Mouse (Mus musculus): ENCODE data around the gene Phc2.
A peak's percentile ranks its signal among the peaks of the same experiment; 100 is the strongest.

Phc2 gene

DNA sequence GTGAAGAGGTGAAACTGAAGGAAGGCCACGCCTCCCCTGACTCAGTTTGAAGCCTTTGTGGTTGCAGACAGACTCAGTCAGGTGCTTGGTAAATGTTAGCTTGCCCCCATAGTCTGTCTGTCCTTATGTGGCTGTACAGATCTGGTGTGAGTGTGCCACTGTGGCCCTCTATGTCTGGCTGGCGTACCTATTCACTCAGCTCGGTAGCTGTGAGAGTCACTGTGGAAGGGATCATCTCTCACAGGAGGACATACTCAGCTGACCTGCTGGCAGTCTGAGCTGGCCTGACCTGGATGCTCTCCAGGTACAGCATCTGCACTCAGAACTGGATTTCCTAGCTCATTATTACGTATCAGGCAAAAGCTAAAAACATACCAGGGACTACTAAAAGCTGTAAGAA lies 67.3 kb downstream of the Phc2 start:
- Histone ChIP-seq H3K9me3 (ENCODE audit: low read length) (peaks cover 7% of the 10 kb centered on the region; the same call in 1 of the 2 replicates), H3K36me3 (ENCODE audit: insufficient read depth, low read length) (no peaks in the 10 kb centered on the region), H3K4me3 (replicated peaks; ENCODE audit: low read length) (no peak overlapping the region), H3K27me3 (ENCODE audit: insufficient read depth, low read length) (peaks cover 51% of the 10 kb centered on the region), H3K4me1 (replicated peaks; ENCODE audit: low read depth, low read length) (peaks cover 34% of the 10 kb centered on the region)
- TF ChIP-seq NANOG (IDR thresholded peaks at IDR 0.05; ENCODE audit: borderline replicate concordance, low read length): no peak
- no peak for TF ChIP-seq CTCF (conservative IDR thresholded peaks at IDR 0.05; ENCODE audit: low read length)
- no peak for TF ChIP-seq POU5F1 (IDR thresholded peaks at IDR 0.05; ENCODE audit: borderline replicate concordance, low read length)

DNA sequence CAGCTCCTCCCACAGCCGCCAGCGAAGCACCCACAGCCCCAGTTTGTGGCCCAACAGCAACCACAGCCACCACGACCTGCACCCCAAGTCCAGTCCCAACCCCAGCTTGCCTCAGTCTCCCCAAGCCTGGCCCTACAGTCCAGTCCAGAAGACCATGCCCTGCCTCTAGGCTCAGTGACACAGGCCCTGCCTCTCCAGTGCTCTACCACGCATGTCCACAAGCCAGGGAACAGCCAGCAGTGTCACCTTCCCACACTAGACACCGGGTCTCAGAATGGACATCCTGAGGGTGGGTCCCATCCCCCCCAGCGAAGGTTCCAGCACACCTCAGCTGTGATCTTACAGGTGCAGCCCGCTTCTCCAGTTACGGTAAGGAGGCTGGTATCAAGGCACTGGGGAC lies 68.4 kb downstream of the Phc2 start:
- H3K27me3 ChIP-seq (ENCODE audit: insufficient read depth, low read length): peaks cover 53% of the 10 kb centered on the region
- no peak for TF ChIP-seq POU5F1 (IDR thresholded peaks at IDR 0.05; ENCODE audit: borderline replicate concordance, low read length)
- no peak for TF ChIP-seq NANOG (IDR thresholded peaks at IDR 0.05; ENCODE audit: borderline replicate concordance, low read length)
- no peak for TF ChIP-seq CTCF (conservative IDR thresholded peaks at IDR 0.05; ENCODE audit: low read length)
- peaks cover 2% of the 10 kb centered on the region; the same call in 1 of the 2 replicates for H3K9me3 ChIP-seq (ENCODE audit: low read length)
- H3K36me3 ChIP-seq (ENCODE audit: insufficient read depth, low read length): no peaks in the 10 kb centered on the region
- H3K4me1 ChIP-seq (replicated peaks; ENCODE audit: low read depth, low read length): peaks cover 33% of the 10 kb centered on the region
- H3K4me3 ChIP-seq (replicated peaks; ENCODE audit: low read length): no peak overlapping the region

DNA sequence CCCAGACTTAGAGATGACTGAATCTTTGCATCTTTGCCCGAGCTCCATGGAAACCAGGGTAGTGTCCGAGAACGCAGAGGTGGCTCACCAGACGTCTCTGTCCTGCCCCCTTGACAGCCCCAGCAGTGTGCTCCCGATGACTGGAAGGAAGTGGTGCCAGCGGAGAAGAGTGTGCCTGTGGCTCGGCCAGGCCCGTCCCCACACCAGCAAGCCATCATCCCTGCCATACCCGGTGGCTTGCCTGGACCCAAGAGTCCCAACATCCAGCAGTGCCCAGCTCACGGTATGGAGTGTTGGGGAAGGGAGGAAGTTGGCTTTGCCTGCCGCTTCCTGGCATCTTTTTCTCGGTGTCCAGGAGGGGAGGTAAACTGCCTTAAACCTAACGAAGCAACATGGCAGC lies 68.9 kb downstream of the Phc2 start:
- no peak for TF ChIP-seq NANOG (IDR thresholded peaks at IDR 0.05; ENCODE audit: borderline replicate concordance, low read length)
- no peak for TF ChIP-seq POU5F1 (IDR thresholded peaks at IDR 0.05; ENCODE audit: borderline replicate concordance, low read length)
- TF ChIP-seq CTCF (conservative IDR thresholded peaks at IDR 0.05; ENCODE audit: low read length): no peak
- Histone ChIP-seq H3K4me3 (replicated peaks; ENCODE audit: low read length) (no peak overlapping the region), H3K36me3 (ENCODE audit: insufficient read depth, low read length) (no peaks in the 10 kb centered on the region), H3K9me3 (ENCODE audit: low read length) (no peaks in the 10 kb centered on the region), H3K4me1 (replicated peaks; ENCODE audit: low read depth, low read length) (peaks cover 38% of the 10 kb centered on the region), H3K27me3 (ENCODE audit: insufficient read depth, low read length) (peaks cover 52% of the 10 kb centered on the region)

DNA sequence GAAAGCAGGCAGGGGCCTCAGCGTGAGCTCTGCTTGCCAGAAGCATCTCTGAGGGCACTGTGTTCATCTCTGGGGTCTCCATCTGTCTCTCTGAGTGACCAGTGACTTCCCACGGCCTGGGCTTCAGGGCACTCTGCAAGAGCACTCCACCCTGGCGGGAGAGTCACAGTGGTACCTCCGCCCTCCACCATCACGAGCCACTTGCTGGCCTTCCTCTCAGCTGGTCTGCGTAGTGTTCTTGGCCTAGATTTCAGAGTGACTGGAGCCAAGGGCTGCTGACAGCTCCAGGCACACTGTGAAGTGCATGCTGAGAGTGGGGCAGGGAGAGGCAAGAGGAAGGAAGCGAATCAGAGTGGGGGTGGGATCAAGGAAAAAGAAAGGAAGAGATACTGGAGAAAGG lies 69.6 kb downstream of the Phc2 start:
- Histone ChIP-seq H3K36me3 (ENCODE audit: insufficient read depth, low read length) (no peaks in the 10 kb centered on the region), H3K27me3 (ENCODE audit: insufficient read depth, low read length) (peaks cover 58% of the 10 kb centered on the region), H3K4me1 (replicated peaks; ENCODE audit: low read depth, low read length) (peaks cover 41% of the 10 kb centered on the region), H3K9me3 (ENCODE audit: low read length) (no peaks in the 10 kb centered on the region), H3K4me3 (replicated peaks; ENCODE audit: low read length) (no peak overlapping the region)
- no peak for TF ChIP-seq POU5F1 (IDR thresholded peaks at IDR 0.05; ENCODE audit: borderline replicate concordance, low read length)
- no peak for TF ChIP-seq NANOG (IDR thresholded peaks at IDR 0.05; ENCODE audit: borderline replicate concordance, low read length)
- no peak for TF ChIP-seq CTCF (conservative IDR thresholded peaks at IDR 0.05; ENCODE audit: low read length)

DNA sequence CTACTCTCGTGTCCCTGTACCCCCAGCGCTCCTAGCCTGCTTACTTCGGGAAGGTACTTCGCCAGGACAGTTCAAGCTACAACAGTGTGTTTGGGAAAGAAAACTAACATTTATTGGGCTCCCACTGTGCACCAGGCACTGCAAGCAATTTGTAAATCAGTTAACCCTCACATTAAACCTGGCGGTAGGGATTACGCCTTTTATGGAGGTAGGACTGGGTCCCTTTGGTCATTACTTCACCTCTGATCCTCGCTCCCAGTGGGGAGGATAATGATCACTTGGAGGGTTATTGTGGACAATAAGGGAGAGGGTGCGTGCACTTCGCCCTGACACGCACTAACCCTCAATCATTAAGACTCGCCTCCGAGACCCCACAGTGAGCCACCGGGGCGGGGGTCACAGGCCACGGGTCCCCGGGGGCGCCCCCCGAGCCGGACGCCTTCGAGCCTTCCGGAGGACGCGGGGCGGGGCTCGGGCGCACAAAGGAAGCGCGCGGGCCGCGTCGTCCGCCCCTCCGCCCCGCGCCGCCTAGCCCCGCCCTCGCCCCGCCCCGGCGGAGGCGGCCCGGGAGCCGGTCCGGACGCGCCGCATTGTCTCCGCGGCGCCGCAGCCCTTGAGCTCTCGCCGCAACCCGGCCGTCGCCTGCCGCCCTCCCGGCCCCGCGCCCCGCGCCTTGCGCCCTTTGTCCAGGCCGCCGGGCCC lies 72.7 kb downstream of the Phc2 start:
- Histone ChIP-seq H3K36me3 (ENCODE audit: insufficient read depth, low read length) (peaks cover 5% of the 10 kb centered on the region; the same call in 1 of the 2 replicates), H3K9me3 (ENCODE audit: low read length) (no peaks in the 10 kb centered on the region), H3K27me3 (ENCODE audit: insufficient read depth, low read length) (peaks cover 70% of the 10 kb centered on the region), H3K4me3 (replicated peaks; ENCODE audit: low read length) (peak overlapping the region; percentile 87), H3K4me1 (replicated peaks; ENCODE audit: low read depth, low read length) (peaks cover 43% of the 10 kb centered on the region)
- no peak for TF ChIP-seq NANOG (IDR thresholded peaks at IDR 0.05; ENCODE audit: borderline replicate concordance, low read length)
- no peak for TF ChIP-seq CTCF (conservative IDR thresholded peaks at IDR 0.05; ENCODE audit: low read length)
- no peak for TF ChIP-seq POU5F1 (IDR thresholded peaks at IDR 0.05; ENCODE audit: borderline replicate concordance, low read length)

DNA sequence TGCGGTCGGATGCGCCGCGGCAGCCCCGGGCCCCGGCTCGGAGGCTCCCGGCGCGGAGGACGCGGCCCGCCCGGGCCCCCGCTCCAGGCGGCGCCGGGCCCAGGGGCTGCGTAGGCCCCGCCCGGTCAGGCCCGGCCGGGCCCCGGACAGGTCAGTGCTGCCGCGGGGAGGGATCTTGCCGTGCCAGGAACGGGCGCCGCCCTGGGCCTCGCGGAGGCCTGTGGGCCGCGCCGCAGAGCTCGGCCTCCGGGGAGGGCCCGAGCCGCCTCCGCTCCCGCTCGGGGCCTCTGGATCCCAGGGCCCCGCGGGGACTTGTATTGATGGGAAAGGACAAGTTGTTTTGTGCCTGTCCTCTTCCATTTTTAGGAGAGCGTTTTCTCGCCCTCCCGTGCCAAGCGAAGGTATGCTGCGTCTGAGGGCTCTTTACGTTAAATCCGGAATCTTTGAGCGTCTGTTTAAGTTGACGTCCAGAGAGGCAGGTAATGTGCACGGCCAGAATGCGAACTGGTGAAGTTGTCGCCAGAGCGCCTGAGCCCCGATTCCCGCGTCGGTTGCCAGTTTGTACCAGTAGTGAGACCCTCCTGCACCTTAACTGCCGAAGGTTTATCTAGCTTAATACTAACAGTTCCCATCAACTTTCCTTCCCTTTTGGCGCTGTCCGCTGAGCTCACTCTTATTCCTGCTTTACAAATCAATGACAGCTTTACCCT lies 73.4 kb downstream of the Phc2 start:
- Histone ChIP-seq H3K4me1 (replicated peaks; ENCODE audit: low read depth, low read length) (peaks cover 43% of the 10 kb centered on the region), H3K4me3 (replicated peaks; ENCODE audit: low read length) (peak overlapping the region; percentile 87), H3K36me3 (ENCODE audit: insufficient read depth, low read length) (peaks cover 5% of the 10 kb centered on the region; the same call in 1 of the 2 replicates), H3K9me3 (ENCODE audit: low read length) (no peaks in the 10 kb centered on the region), H3K27me3 (ENCODE audit: insufficient read depth, low read length) (peaks cover 63% of the 10 kb centered on the region)
- TF ChIP-seq NANOG (IDR thresholded peaks at IDR 0.05; ENCODE audit: borderline replicate concordance, low read length) (no peak), CTCF (conservative IDR thresholded peaks at IDR 0.05; ENCODE audit: low read length) (no peak), POU5F1 (IDR thresholded peaks at IDR 0.05; ENCODE audit: borderline replicate concordance, low read length) (no peak)

DNA sequence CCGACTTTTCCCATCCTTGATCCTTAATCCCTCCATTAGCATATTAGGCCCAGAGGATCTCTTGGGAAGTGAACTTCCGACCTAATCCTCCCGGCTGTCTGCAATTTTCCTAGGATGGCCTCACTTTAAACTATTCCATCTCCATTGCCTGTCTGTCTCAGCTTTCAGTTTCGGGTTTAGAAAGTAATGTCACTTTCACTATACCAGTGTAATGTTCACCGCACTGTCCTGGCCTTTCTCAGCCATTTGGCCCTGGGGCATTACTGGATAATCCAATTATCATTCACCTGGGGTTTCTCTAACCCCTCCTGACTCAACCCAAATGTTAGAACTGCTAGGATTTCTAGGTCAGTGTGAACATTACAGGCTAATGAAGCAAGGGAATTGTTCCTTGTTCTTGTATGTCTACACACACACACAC lies 73.9 kb downstream of the Phc2 start:
- Histone ChIP-seq H3K36me3 (ENCODE audit: insufficient read depth, low read length) (peaks cover 5% of the 10 kb centered on the region; the same call in 1 of the 2 replicates), H3K27me3 (ENCODE audit: insufficient read depth, low read length) (peaks cover 58% of the 10 kb centered on the region), H3K4me3 (replicated peaks; ENCODE audit: low read length) (peak overlapping the region; percentile 87), H3K4me1 (replicated peaks; ENCODE audit: low read depth, low read length) (peaks cover 45% of the 10 kb centered on the region), H3K9me3 (ENCODE audit: low read length) (no peaks in the 10 kb centered on the region)
- no peak for TF ChIP-seq NANOG (IDR thresholded peaks at IDR 0.05; ENCODE audit: borderline replicate concordance, low read length)
- peak; percentile 66; the same call in 1 of the 2 replicates for TF ChIP-seq POU5F1 (IDR thresholded peaks at IDR 0.05; ENCODE audit: borderline replicate concordance, low read length)
- no peak for TF ChIP-seq CTCF (conservative IDR thresholded peaks at IDR 0.05; ENCODE audit: low read length)

DNA sequence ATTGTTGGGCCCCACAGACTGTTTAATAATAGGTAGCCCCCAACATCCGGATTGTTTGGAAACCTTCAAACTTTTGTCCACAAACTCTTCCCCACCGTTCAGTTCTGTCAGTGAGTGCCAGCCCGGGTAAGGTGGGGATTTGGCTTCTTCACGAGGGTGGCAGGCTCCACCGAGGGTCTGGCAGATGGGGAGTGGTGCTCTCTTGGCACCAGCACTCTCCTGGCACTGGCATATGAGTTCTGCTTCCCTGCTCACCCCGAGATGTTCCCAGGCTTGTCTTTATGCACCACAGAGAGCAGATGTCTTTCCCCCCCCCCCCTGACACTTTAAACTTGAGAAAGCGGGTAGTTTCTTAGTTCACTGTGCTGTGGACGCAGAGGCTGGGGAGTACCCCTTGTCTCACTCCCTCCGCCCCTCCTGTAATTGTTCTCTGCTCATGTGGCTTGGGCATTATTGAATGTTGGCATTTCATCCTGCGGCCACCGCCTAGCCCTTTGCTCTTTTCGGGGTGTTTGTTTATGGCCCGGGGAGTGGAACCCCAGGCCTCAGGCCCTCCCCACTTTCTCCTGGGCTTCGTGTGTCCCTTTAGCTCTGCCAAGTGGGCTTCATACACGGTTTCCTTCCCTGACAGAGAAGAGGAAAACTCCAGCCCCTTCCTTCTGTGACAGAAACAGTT lies 74.7 kb downstream of the Phc2 start:
- H3K4me1 ChIP-seq (replicated peaks; ENCODE audit: low read depth, low read length): peaks cover 49% of the 10 kb centered on the region
- no peaks in the 10 kb centered on the region for H3K9me3 ChIP-seq (ENCODE audit: low read length)
- H3K27me3 ChIP-seq (ENCODE audit: insufficient read depth, low read length): peaks cover 50% of the 10 kb centered on the region
- no peak for TF ChIP-seq CTCF (conservative IDR thresholded peaks at IDR 0.05; ENCODE audit: low read length)
- H3K36me3 ChIP-seq (ENCODE audit: insufficient read depth, low read length): peaks cover 5% of the 10 kb centered on the region; the same call in 1 of the 2 replicates
- no peak overlapping the region for H3K4me3 ChIP-seq (replicated peaks; ENCODE audit: low read length)

Measured in E14TG2a.4 (cell line).